Mouse (Mus musculus) lung, embryonic 16.5 days (tissue): ENCODE data around the gene Tm4sf1. TPM values are rescaled to one million over a fixed set of nuclear protein-coding genes. Genes with fewer than 3 reads are reported as not detected.

Experiments
- ATAC-seq: fragments of 200-750 bp; cut with Nextera tagmentation; 2 replicates; pipeline ENCODE4 v1.8.0; 2017; ENCODE audit warnings: low read depth, mild to moderate bottlenecking, moderate library complexity
- H3K27ac ChIP-seq: fragments of 300-500 bp; sonication (generic); 2 replicates; pipeline ENCODE4 v1.5.1; 2014; ENCODE audit warnings: mild to moderate bottlenecking, control low read depth, low read length
- H3K27me3 ChIP-seq: fragments of 300-500 bp; sonication (generic); 2 replicates; pipeline ENCODE4 v1.6.1; 2014; ENCODE audit warnings: low read depth, low read length, mixed read lengths; ENCODE audit not compliant: control insufficient read depth, insufficient read depth
- H3K36me3 ChIP-seq: fragments of 300-500 bp; sonication (generic); 2 replicates; pipeline ENCODE4 v1.6.1; 2014; ENCODE audit warnings: low read length; ENCODE audit not compliant: control insufficient read depth, insufficient read depth
- H3K4me1 ChIP-seq: fragments of 300-500 bp; sonication (generic); replicated peaks from 2 replicates; pipeline ENCODE4 v1.6.1; 2014; ENCODE audit warnings: low read length, mixed read lengths; ENCODE audit not compliant: control insufficient read depth, insufficient read depth
- H3K4me2 ChIP-seq: fragments of 300-500 bp; sonication (generic); 2 replicates; pipeline ENCODE4 v1.6.1; 2014; ENCODE audit warnings: low read depth, low read length, control low read depth
- H3K4me3 ChIP-seq: fragments of 300-500 bp; sonication (generic); 2 replicates; pipeline ENCODE4 v1.5.1; 2014; ENCODE audit warnings: mild to moderate bottlenecking, low read length, control low read depth
- H3K9ac ChIP-seq: fragments of 300-500 bp; sonication (generic); 2 replicates; pipeline ENCODE4 v1.6.1; 2014; ENCODE audit warnings: low read length, control low read depth
- H3K9me3 ChIP-seq: fragments of 300-500 bp; sonication (generic); 2 replicates; pipeline ENCODE4 v1.6.1; 2016; ENCODE audit warnings: low read length; ENCODE audit not compliant: control insufficient read depth
- WGBS: fragments of 180-500 bp; shearing (Covaris S2); extraction: QIAGEN DNeasy Blood & Tissue Kit; methylation state at CpG from one replicate; pipeline ENCODE4 v1.1.7; 2014; 5-methylcytosine and 5-hydroxymethylcytosine counted together
- polyA plus RNA-seq: library from polyadenylated mRNA; unstranded; fragments of >200 nt; fragmentation: Nextera tagmentation; extraction: Ambion mirVana; gene quantifications from 2 replicates; pipeline ENCODE4 v1.2.1, GENCODE M21; 2015

The Tm4sf1 gene
- polyA plus RNA-seq, 1 experiment from 2014 or later, result 116 TPM

- H3K9me3 ChIP-seq, result no peaks in the 10 kb centered on the region
- H3K4me1 ChIP-seq, result no peaks in the 10 kb centered on the region
- H3K4me3 ChIP-seq, result no peak overlapping the region
- no peaks in the 10 kb centered on the region for H3K36me3 ChIP-seq
- WGBS, result 58% methylated on average over 5 of the region's 5 CpGs
- no peak for ATAC-seq
- H3K27me3 ChIP-seq, result no peaks in the 10 kb centered on the region
- H3K9ac ChIP-seq, result no peak overlapping the region
- H3K4me2 ChIP-seq, result no peak overlapping the region
- H3K27ac ChIP-seq, result no peak overlapping the region
Measured at GRCm38 (mm10) chr3:57304484-57304883, 2.7 kb upstream of the Tm4sf1 start.

GRCm38 (mm10) chr3:57304050-57304449 lies 2.3 kb upstream of the Tm4sf1 start:
- no peaks in the 10 kb centered on the region for H3K9me3 ChIP-seq
- no peaks in the 10 kb centered on the region for H3K27me3 ChIP-seq
- no peak overlapping the region for H3K9ac ChIP-seq
- no peaks in the 10 kb centered on the region for H3K36me3 ChIP-seq
- H3K4me3 ChIP-seq, result no peak overlapping the region
- no peak overlapping the region for H3K4me2 ChIP-seq
- no peak overlapping the region for H3K27ac ChIP-seq
- WGBS, result 50% methylated on average over 4 of the region's 4 CpGs
- ATAC-seq, result 0 out of 2 replicates have a peak, but pooled peaks have one; percentile 31
- no peaks in the 10 kb centered on the region for H3K4me1 ChIP-seq

- Histone ChIP-seq H3K4me3 (no peak overlapping the region), H3K9ac (no peak overlapping the region), H3K27me3 (no peaks in the 10 kb centered on the region), H3K36me3 (no peaks in the 10 kb centered on the region), H3K27ac (no peak overlapping the region), H3K9me3 (no peaks in the 10 kb centered on the region), H3K4me2 (no peak overlapping the region), H3K4me1 (no peaks in the 10 kb centered on the region)
- WGBS, result 72% methylated on average over 3 of the region's 3 CpGs
- no peak for ATAC-seq
Measured at GRCm38 (mm10) chr3:57303486-57303885, 1.7 kb upstream of the Tm4sf1 start.

- whole genome bisulfite sequencing, result 55% methylated on average over 2 of the region's 2 CpGs
- Histone ChIP-seq H3K4me3 (no peak overlapping the region), H3K4me1 (no peaks in the 10 kb centered on the region)
Measured at GRCm38 (mm10) chr3:57302886-57303285, 1.1 kb upstream of the Tm4sf1 start.

GRCm38 (mm10) chr3:57301366-57301765 lies 422 bp downstream of the Tm4sf1 start:
- ATAC-seq, result no peak
- H3K9ac ChIP-seq, result no peak overlapping the region
- H3K4me3 ChIP-seq, result no peak overlapping the region
- no peaks in the 10 kb centered on the region for H3K9me3 ChIP-seq
- H3K4me2 ChIP-seq, result no peak overlapping the region
- H3K4me1 ChIP-seq, result no peaks in the 10 kb centered on the region
- no peaks in the 10 kb centered on the region for H3K36me3 ChIP-seq
- H3K27me3 ChIP-seq, result no peaks in the 10 kb centered on the region
- 81% methylated on average over 4 of the region's 4 CpGs for WGBS
- H3K27ac ChIP-seq, result no peak overlapping the region

More at GRCm38 (mm10) chr3:57302886-57303285, 1.1 kb upstream of the Tm4sf1 start:
- Histone ChIP-seq H3K4me2 (no peak overlapping the region), H3K9me3 (no peaks in the 10 kb centered on the region), H3K36me3 (no peaks in the 10 kb centered on the region), H3K27me3 (no peaks in the 10 kb centered on the region), H3K9ac (no peak overlapping the region), H3K27ac (no peak overlapping the region)
- ATAC-seq, result no peak

GRCm38 (mm10) chr3:57297991-57298390 lies 3.8 kb downstream of the Tm4sf1 start:
- 72% methylated on average over 2 of the region's 2 CpGs for WGBS

GRCm38 (mm10) chr3:57296574-57296973 lies 5.2 kb downstream of the Tm4sf1 start:
- peaks cover 6% of the 10 kb centered on the region for H3K4me1 ChIP-seq
- no peak overlapping the region for H3K9ac ChIP-seq
- no peak overlapping the region for H3K4me2 ChIP-seq
- no peaks in the 10 kb centered on the region for H3K36me3 ChIP-seq
- H3K27ac ChIP-seq, result no peak overlapping the region
- no peaks in the 10 kb centered on the region for H3K27me3 ChIP-seq
- H3K9me3 ChIP-seq, result no peaks in the 10 kb centered on the region
- no peak overlapping the region for H3K4me3 ChIP-seq
- ATAC-seq, result no peak

More at GRCm38 (mm10) chr3:57297991-57298390, 3.8 kb downstream of the Tm4sf1 start:
- H3K27ac ChIP-seq, result no peak overlapping the region
- ATAC-seq, result no peak
- no peak overlapping the region for H3K9ac ChIP-seq
- peaks cover 6% of the 10 kb centered on the region for H3K4me1 ChIP-seq
- no peaks in the 10 kb centered on the region for H3K9me3 ChIP-seq
- no peak overlapping the region for H3K4me2 ChIP-seq
- no peaks in the 10 kb centered on the region for H3K36me3 ChIP-seq
- H3K27me3 ChIP-seq, result no peaks in the 10 kb centered on the region
- no peak overlapping the region for H3K4me3 ChIP-seq

- Histone ChIP-seq H3K4me1 (peaks cover 6% of the 10 kb centered on the region), H3K36me3 (no peaks in the 10 kb centered on the region), H3K9ac (no peak overlapping the region), H3K4me2 (no peak overlapping the region), H3K9me3 (no peaks in the 10 kb centered on the region), H3K27ac (peak overlapping the region; percentile 36), H3K4me3 (no peak overlapping the region), H3K27me3 (no peaks in the 10 kb centered on the region)
- 56% methylated on average over 4 of the region's 4 CpGs for WGBS
- no peak for ATAC-seq
Measured at GRCm38 (mm10) chr3:57295631-57296030, 6.2 kb downstream of the Tm4sf1 start.

GRCm38 (mm10) chr3:57294742-57295525 lies 6.9 kb downstream of the Tm4sf1 start:
- H3K27me3 ChIP-seq, result no peaks in the 10 kb centered on the region
- H3K36me3 ChIP-seq, result no peaks in the 10 kb centered on the region
- no peaks in the 10 kb centered on the region for H3K9me3 ChIP-seq
- peak overlapping the region; percentile 34 for H3K4me3 ChIP-seq
- H3K27ac ChIP-seq, result peak overlapping the region; percentile 49
- peak overlapping the region; percentile 36 for H3K4me2 ChIP-seq
- WGBS, result 44% methylated on average over 21 of the region's 21 CpGs
- peak overlapping the region; percentile 39 for H3K9ac ChIP-seq
- peaks cover 6% of the 10 kb centered on the region for H3K4me1 ChIP-seq
- peak; percentile 79 for ATAC-seq
